Mouse (Mus musculus) stomach, postnatal 0 days (tissue): Measurements from ENCODE around the gene Tgoln1.

ENCODE experiments used
- CTCF ChIP-seq: IDR thresholded peaks from 2 replicates; pipeline ENCODE4 v1.5.1; 2016; ENCODE audit warnings: antibody characterized with exemption, low read depth, mild to moderate bottlenecking, moderate library complexity
- EP300 ChIP-seq: optimal IDR thresholded peaks from 2 replicates; pipeline ENCODE3; 2016; ENCODE audit warnings: antibody characterized with exemption

DNA sequence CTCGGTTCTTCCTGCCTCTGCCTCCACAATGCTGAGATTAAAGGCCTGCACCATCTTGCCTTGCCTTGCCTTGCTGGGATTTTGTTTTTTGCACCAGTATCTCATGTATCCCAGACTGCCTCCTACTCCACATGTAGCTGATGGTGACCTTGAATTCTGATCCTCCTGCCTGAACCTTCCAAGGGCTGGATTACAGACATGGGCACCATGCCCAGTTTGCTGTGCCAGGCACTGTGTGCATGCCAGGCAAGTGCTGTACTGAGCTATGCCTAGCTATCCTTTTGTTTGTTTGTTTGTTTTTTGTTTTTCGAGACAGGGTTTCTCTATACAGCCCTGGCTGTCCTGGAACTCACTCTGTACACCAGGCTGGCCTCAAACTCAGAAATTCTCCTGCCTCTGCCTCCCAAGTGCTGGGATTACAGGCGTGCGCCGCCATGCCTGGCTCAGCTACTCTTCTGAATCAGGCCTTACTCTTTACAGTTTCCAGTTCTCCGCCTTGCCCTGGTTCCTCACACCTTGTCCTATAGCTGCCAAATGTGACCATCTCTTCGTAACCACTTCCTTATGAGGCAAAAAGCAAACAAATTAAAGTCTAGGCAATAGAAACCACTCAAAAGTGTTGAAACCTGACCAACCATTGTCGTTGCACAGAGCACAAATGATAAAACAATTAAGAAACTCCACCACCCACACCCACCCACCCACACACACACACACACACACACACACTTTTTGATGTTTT, 7.0 kb upstream of the Tgoln1 start:
- TF ChIP-seq CTCF (no peak), EP300 (no peak)
